8 mouse cellular contexts compared by ENCODE assay signal in genomic region chr16:38673511-38673910, GRCm38 (mm10). TPM values are rescaled to one million over a fixed set of nuclear protein-coding genes. Genes with fewer than 3 reads are reported as not detected.
DNase-seq lines count a peak whose midpoint lies in the region; ATAC-seq and TF ChIP-seq lines count a peak whose summit lies in the region.

No protein-coding gene starts in this region.

- H3K27me3 ChIP-seq in limb, embryonic 13.5 days, result no peaks in the 10 kb centered on the region
- H3K27me3 ChIP-seq in limb, embryonic 10.5 days (ENCODE audit: low read depth, poor library complexity, severe bottlenecking), result no peaks in the 10 kb centered on the region
- no peaks in the 10 kb centered on the region for H3K27me3 ChIP-seq in forebrain, embryonic 13.5 days
- no peaks in the 10 kb centered on the region for H3K27me3 ChIP-seq in midbrain, postnatal 0 days (ENCODE audit: insufficient read depth, low read length)

- ATAC-seq in limb, embryonic 13.5 days (ENCODE audit: low FRiP score, low read depth), result peak; percentile 44; the same call in 1 of the 2 replicates
- ATAC-seq in forebrain, embryonic 13.5 days, result peak; percentile 90
- peak; percentile 94 for ATAC-seq in midbrain, postnatal 0 days (ENCODE audit: low FRiP score)

- WGBS in limb, embryonic 13.5 days, result 80% methylated on average over 15 of the region's 15 CpGs
- WGBS in limb, embryonic 10.5 days, result 91% methylated on average over 15 of the region's 15 CpGs
- 40% methylated on average over 15 of the region's 15 CpGs for WGBS in forebrain, embryonic 13.5 days
- WGBS in midbrain, postnatal 0 days, result 32% methylated on average over 15 of the region's 15 CpGs

- H3K9me3 ChIP-seq in limb, embryonic 13.5 days, result no peaks in the 10 kb centered on the region
- H3K9me3 ChIP-seq in limb, embryonic 10.5 days (replicated peaks), result no peaks in the 10 kb centered on the region
- H3K9me3 ChIP-seq in forebrain, embryonic 13.5 days (replicated peaks), result no peaks in the 10 kb centered on the region; the same call in 1 of the 2 replicates
- H3K9me3 ChIP-seq in midbrain, postnatal 0 days (ENCODE audit: low read length), result no peaks in the 10 kb centered on the region

- H3K9ac ChIP-seq in limb, embryonic 13.5 days, result no peak overlapping the region
- no peak overlapping the region for H3K9ac ChIP-seq in forebrain, embryonic 13.5 days
- no peak overlapping the region for H3K9ac ChIP-seq in midbrain, postnatal 0 days (replicated peaks; ENCODE audit: low read length, poor library complexity, severe bottlenecking)

- no peak for DNase-seq in limb, embryonic 10.5 days (ENCODE audit: low spot score)
- DNase-seq in layer of hippocampus, adult 2 months (ENCODE audit: low spot score in 2 of 2), result peak; percentile 71 to 84
- peak; percentile 91 for DNase-seq in midbrain, postnatal 0 days (ENCODE audit: low spot score)
- DNase-seq in thymus, postnatal 10 days (ENCODE audit: low spot score in 2 of 2), result no peak
- no peak for DNase-seq in kidney, adult 9 months
- no peak for DNase-seq in kidney, postnatal 4 days

- H3K27ac ChIP-seq in limb, embryonic 13.5 days, result no peak overlapping the region
- H3K27ac ChIP-seq in limb, embryonic 10.5 days, result no peak overlapping the region
- H3K27ac ChIP-seq in forebrain, embryonic 13.5 days, result 0 out of 2 replicates have a peak overlapping the region, but pooled peaks have one; percentile 40
- H3K27ac ChIP-seq in layer of hippocampus, adult 2 months, result peak overlapping the region; percentile 79
- peak overlapping the region; percentile 51; the same call in 1 of the 2 replicates for H3K27ac ChIP-seq in midbrain, postnatal 0 days (ENCODE audit: low read depth, low read length)

- 0 out of 2 replicates have a peak, but pooled peaks cover 5% of the 10 kb centered on the region for H3K4me1 ChIP-seq in limb, embryonic 13.5 days
- H3K4me1 ChIP-seq in limb, embryonic 10.5 days, result peaks cover 8% of the 10 kb centered on the region
- H3K4me1 ChIP-seq in forebrain, embryonic 13.5 days, result peaks cover 32% of the 10 kb centered on the region
- peaks cover 13% of the 10 kb centered on the region for H3K4me1 ChIP-seq in midbrain, postnatal 0 days (ENCODE audit: insufficient read depth, low read length)

- peak; percentile 41 for TF ChIP-seq CTCF in layer of hippocampus, adult 2 months (conservative IDR thresholded peaks at IDR 0.05)
- TF ChIP-seq CTCF in midbrain, postnatal 0 days (IDR thresholded peaks at IDR 0.05), result peak; percentile 41

- no peak overlapping the region for H3K4me3 ChIP-seq in limb, embryonic 13.5 days
- H3K4me3 ChIP-seq in limb, embryonic 10.5 days, result no peak overlapping the region
- no peak overlapping the region for H3K4me3 ChIP-seq in forebrain, embryonic 13.5 days
- H3K4me3 ChIP-seq in layer of hippocampus, adult 2 months, result peak overlapping the region; percentile 13; the same call in 1 of the 2 replicates
- H3K4me3 ChIP-seq in midbrain, postnatal 0 days (ENCODE audit: low read depth, low read length), result no peak overlapping the region

- H3K4me2 ChIP-seq in limb, embryonic 13.5 days (replicated peaks), result no peak overlapping the region
- H3K4me2 ChIP-seq in forebrain, embryonic 13.5 days, result no peak overlapping the region
- no peak overlapping the region for H3K4me2 ChIP-seq in midbrain, postnatal 0 days (ENCODE audit: low read depth, low read length, poor library complexity, severe bottlenecking)

- H3K36me3 ChIP-seq in limb, embryonic 13.5 days, result no peaks in the 10 kb centered on the region
- H3K36me3 ChIP-seq in limb, embryonic 10.5 days, result no peaks in the 10 kb centered on the region
- H3K36me3 ChIP-seq in forebrain, embryonic 13.5 days (ENCODE audit: poor library complexity, severe bottlenecking), result no peaks in the 10 kb centered on the region
- no peaks in the 10 kb centered on the region for H3K36me3 ChIP-seq in midbrain, postnatal 0 days (ENCODE audit: insufficient read depth, low read length)

RNA-seq across cellular contexts. Expression of gene Arhgap31, which starts 39.6 kb away (rescaled TPM):
- polyA plus RNA-seq in limb, embryonic 13.5 days (2015; fragmentation: Nextera tagmentation; extraction: Ambion mirVana), result 13.3 and 14.5 TPM in 2 replicates
- polyA plus RNA-seq in limb, embryonic 10.5 days (2016; fragmentation: Nextera tagmentation; extraction: Ambion mirVana), result 6.3 and 6.7 TPM in 2 replicates
- polyA plus RNA-seq in forebrain, embryonic 13.5 days (2015; fragmentation: Nextera tagmentation; extraction: Ambion mirVana), result 3.1 and 3.6 TPM in 2 replicates
- 10 to 100 TPM; 17.9 to 18.5 TPM for total RNA-seq in layer of hippocampus, adult 2 months (2021)
- total RNA-seq in midbrain, postnatal 0 days (2014; rRNA removed), result 10.0 and 10.5 TPM in 2 replicates
- polyA plus RNA-seq in midbrain, postnatal 0 days (2015; fragmentation: Nextera tagmentation; extraction: Ambion mirVana), result 2.9 and 3.2 TPM in 2 replicates

Comparison
In these comparisons a context has a peak if more than half of its experiments do, and no peak if none do; other contexts are left out.
1. ATAC-seq: peak in every context shown above with its lines; median percentile 94 in midbrain, postnatal 0 days; 90 in forebrain, embryonic 13.5 days; 44 in limb, embryonic 13.5 days.
2. H3K27ac ChIP-seq: peak in forebrain, embryonic 13.5 days (single experiment), layer of hippocampus, adult 2 months (single experiment) and midbrain, postnatal 0 days (single experiment); none in limb, embryonic 13.5 days (single experiment) and limb, embryonic 10.5 days (single experiment).
3. DNase-seq: peak in layer of hippocampus, adult 2 months (2 of 2) and midbrain, postnatal 0 days (single experiment); none in limb, embryonic 10.5 days (single experiment), thymus, postnatal 10 days (0 of 2), kidney, adult 9 months (single experiment) and kidney, postnatal 4 days (0 of 2).